Mouse (Mus musculus): ENCODE measurements around the gene Cst13. TPM values are rescaled to one million over a fixed set of nuclear protein-coding genes. Genes with fewer than 3 reads are reported as not detected.

The Cst13 gene
- 0.18 and 0.44 TPM in 2 replicates for polyA plus RNA-seq (2015; fragmentation: Nextera tagmentation; extraction: Ambion mirVana)

GRCm38 (mm10) chr2:148819909-148820308 lies at the start of gene Cst13:
Cst13 (plus strand) TSS chr2:148820081.

GRCm38 (mm10) chr2:148771397-148771796 lies 48.5 kb upstream of the Cst13 start, which contains the start of gene Cst11:
Cst11 (minus strand) TSS chr2:148771497.

GRCm38 (mm10) chr2:148781709-148782108 lies 38.2 kb upstream of the Cst13 start, which contains the start of gene 8030411F24Rik:
8030411F24Rik (plus strand) TSS chr2:148782009.

GRCm38 (mm10) chr2:148789142-148789541 lies 30.7 kb upstream of the Cst13 start, which contains the start of gene Cst12:
Cst12 (plus strand) TSS chr2:148789361.

GRCm38 (mm10) chr2:148798485-148798884 lies 21.4 kb upstream of the Cst13 start, which contains the start of gene Cst8:
Cst8 (plus strand) TSS chr2:148798785.

GRCm38 (mm10) chr2:148834912-148835311 lies 15.0 kb downstream of the Cst13 start, which contains the start of gene Cst9:
Cst9 (plus strand) TSS chr2:148835147.

GRCm38 (mm10) chr2:148864966-148865365 lies 45.1 kb downstream of the Cst13 start, which contains the start of gene 9230104L09Rik:
9230104L09Rik (minus strand) TSS chr2:148865038.

GRCm38 (mm10) chr2:148875335-148875811 lies 55.5 kb downstream of the Cst13 start, which contains the start of gene Cst3:
Cst3 (minus strand) TSS chr2:148875692.

Other genes with a start within 250 kb of the Cst13 start
- gene Nxt1, start 147.5 kb upstream of the Cst13 start, polyA plus RNA-seq (2015; fragmentation: Nextera tagmentation; extraction: Ambion mirVana) = 63.8 and 76.5 TPM in 2 replicates
- gene Gzf1, start 139.1 kb upstream of the Cst13 start, polyA plus RNA-seq (2015; fragmentation: Nextera tagmentation; extraction: Ambion mirVana) = 12.0 and 20.5 TPM in 2 replicates
- 8.1 and 18.7 TPM in 2 replicates for gene Napb, start 87.6 kb upstream of the Cst13 start, polyA plus RNA-seq (2015; fragmentation: Nextera tagmentation; extraction: Ambion mirVana)
- not detected in 2 replicates for gene Cstl1, start 69.7 kb upstream of the Cst13 start, polyA plus RNA-seq (2015; fragmentation: Nextera tagmentation; extraction: Ambion mirVana)
- 0.47 TPM in 1 of 2 replicates, not detected in the other for gene Cst11, start 48.6 kb upstream of the Cst13 start, polyA plus RNA-seq (2015; fragmentation: Nextera tagmentation; extraction: Ambion mirVana)
- not detected in 2 replicates for gene 8030411F24Rik, start 38.1 kb upstream of the Cst13 start, polyA plus RNA-seq (2015; fragmentation: Nextera tagmentation; extraction: Ambion mirVana)
- gene Cst12, start 30.7 kb upstream of the Cst13 start, polyA plus RNA-seq (2015; fragmentation: Nextera tagmentation; extraction: Ambion mirVana) = 0.28 and 0.68 TPM in 2 replicates
- gene Cst8, start 21.3 kb upstream of the Cst13 start, polyA plus RNA-seq (2015; fragmentation: Nextera tagmentation; extraction: Ambion mirVana) = 187 and 218 TPM in 2 replicates
- 0.28 TPM in 1 of 2 replicates, not detected in the other for gene Cst9, start 15.1 kb downstream of the Cst13 start, polyA plus RNA-seq (2015; fragmentation: Nextera tagmentation; extraction: Ambion mirVana)
- gene 9230104L09Rik, start 45.0 kb downstream of the Cst13 start, polyA plus RNA-seq (2015; fragmentation: Nextera tagmentation; extraction: Ambion mirVana) = 9.3 and 20.3 TPM in 2 replicates
- gene Cst3, start 55.6 kb downstream of the Cst13 start, polyA plus RNA-seq (2015; fragmentation: Nextera tagmentation; extraction: Ambion mirVana) = 1,541 and 1,932 TPM in 2 replicates
- gene Gm1330, start 183.2 kb downstream of the Cst13 start, polyA plus RNA-seq (2015; fragmentation: Nextera tagmentation; extraction: Ambion mirVana) = not detected in 2 replicates
- not detected in 2 replicates for gene Gm10750, start 197.2 kb downstream of the Cst13 start, polyA plus RNA-seq (2015; fragmentation: Nextera tagmentation; extraction: Ambion mirVana)

All from adrenal gland, postnatal 0 days (tissue).